Mouse (Mus musculus): Measurements from ENCODE around the gene Zmynd8. TPM values are rescaled to one million over a fixed set of nuclear protein-coding genes. Genes with fewer than 3 reads are reported as not detected.

Zmynd8 gene
- 85.5 and 86.6 TPM in 2 replicates for polyA plus RNA-seq (2012; rRNA removed)

- no peaks in the 10 kb centered on the region; the same call in 1 of the 2 replicates for H3K4me1 ChIP-seq (ENCODE audit: control insufficient read depth, insufficient read depth, low read length)
- WGBS, result 85% methylated on average over 23 of the region's 23 CpGs
- no peak within 1 kb of the TSS for H3K27ac ChIP-seq (ENCODE audit: insufficient read depth, low read length)
- no peaks in the 10 kb centered on the region for H3K27me3 ChIP-seq (ENCODE audit: control insufficient read depth, insufficient read depth, low read length)
- TF ChIP-seq CTCF (IDR thresholded peaks at IDR 0.05; ENCODE audit: borderline replicate concordance, insufficient read depth, low read depth, low read length) (no peak), POLR2A (IDR thresholded peaks at IDR 0.05; ENCODE audit: borderline replicate concordance, insufficient read depth, low read length) (no peak)
- no peak within 1 kb of the TSS for H3K4me3 ChIP-seq (replicated peaks; ENCODE audit: insufficient read depth, low read depth, low read length)
- DNase-seq, result no peak
Observed at GRCm38 (mm10) chr2:165898202-165899194, at the start of gene Zmynd8. Gene Zmynd8 (minus strand): TSS chr2:165899016.

- Histone ChIP-seq H3K4me1 (ENCODE audit: control insufficient read depth, insufficient read depth, low read length) (no peaks in the 10 kb centered on the region), H3K27ac (ENCODE audit: insufficient read depth, low read length) (no peak overlapping the region), H3K4me3 (replicated peaks; ENCODE audit: insufficient read depth, low read depth, low read length) (no peak overlapping the region), H3K27me3 (ENCODE audit: control insufficient read depth, insufficient read depth, low read length) (no peaks in the 10 kb centered on the region)
- TF ChIP-seq CTCF (IDR thresholded peaks at IDR 0.05; ENCODE audit: borderline replicate concordance, insufficient read depth, low read depth, low read length) (no peak), POLR2A (IDR thresholded peaks at IDR 0.05; ENCODE audit: borderline replicate concordance, insufficient read depth, low read length) (no peak)
- 15% methylated on average over 1 of the region's 1 CpGs for WGBS
- no peak for DNase-seq
Observed at GRCm38 (mm10) chr2:165948007-165948406, 49.2 kb upstream of the Zmynd8 start.

- H3K4me3 ChIP-seq (replicated peaks; ENCODE audit: insufficient read depth, low read depth, low read length), result no peak overlapping the region
- WGBS, result 97% methylated on average over 1 of the region's 1 CpGs
- DNase-seq, result no peak
- TF ChIP-seq POLR2A (IDR thresholded peaks at IDR 0.05; ENCODE audit: borderline replicate concordance, insufficient read depth, low read length) (no peak), CTCF (IDR thresholded peaks at IDR 0.05; ENCODE audit: borderline replicate concordance, insufficient read depth, low read depth, low read length) (no peak)
- no peak overlapping the region for H3K27ac ChIP-seq (ENCODE audit: insufficient read depth, low read length)
- no peaks in the 10 kb centered on the region for H3K4me1 ChIP-seq (ENCODE audit: control insufficient read depth, insufficient read depth, low read length)
- H3K27me3 ChIP-seq (ENCODE audit: control insufficient read depth, insufficient read depth, low read length), result no peaks in the 10 kb centered on the region
Observed at GRCm38 (mm10) chr2:165946046-165946564, 47.3 kb upstream of the Zmynd8 start.

GRCm38 (mm10) chr2:165944576-165945351 is 45.9 kb upstream of the Zmynd8 start:
- WGBS, result 59% methylated on average over 11 of the region's 11 CpGs
- no peak for TF ChIP-seq CTCF (IDR thresholded peaks at IDR 0.05; ENCODE audit: borderline replicate concordance, insufficient read depth, low read depth, low read length)
- TF ChIP-seq POLR2A (IDR thresholded peaks at IDR 0.05; ENCODE audit: borderline replicate concordance, insufficient read depth, low read length), result no peak
- Histone ChIP-seq H3K27ac (ENCODE audit: insufficient read depth, low read length) (no peak overlapping the region), H3K4me1 (ENCODE audit: control insufficient read depth, insufficient read depth, low read length) (no peaks in the 10 kb centered on the region), H3K27me3 (ENCODE audit: control insufficient read depth, insufficient read depth, low read length) (no peaks in the 10 kb centered on the region), H3K4me3 (replicated peaks; ENCODE audit: insufficient read depth, low read depth, low read length) (no peak overlapping the region)
- no peak for DNase-seq

GRCm38 (mm10) chr2:165943113-165943512 is 44.3 kb upstream of the Zmynd8 start:
- 93% methylated on average over 2 of the region's 2 CpGs for WGBS
- no peak for DNase-seq
- Histone ChIP-seq H3K27me3 (ENCODE audit: control insufficient read depth, insufficient read depth, low read length) (no peaks in the 10 kb centered on the region), H3K4me1 (ENCODE audit: control insufficient read depth, insufficient read depth, low read length) (no peaks in the 10 kb centered on the region), H3K27ac (ENCODE audit: insufficient read depth, low read length) (no peak overlapping the region), H3K4me3 (replicated peaks; ENCODE audit: insufficient read depth, low read depth, low read length) (no peak overlapping the region)
- TF ChIP-seq CTCF (IDR thresholded peaks at IDR 0.05; ENCODE audit: borderline replicate concordance, insufficient read depth, low read depth, low read length), result no peak
- no peak for TF ChIP-seq POLR2A (IDR thresholded peaks at IDR 0.05; ENCODE audit: borderline replicate concordance, insufficient read depth, low read length)

GRCm38 (mm10) chr2:165936106-165936505 is 37.3 kb upstream of the Zmynd8 start:
- no peak overlapping the region for H3K27ac ChIP-seq (ENCODE audit: insufficient read depth, low read length)
- WGBS, result 71% methylated on average over 12 of the region's 12 CpGs
- H3K4me3 ChIP-seq (replicated peaks; ENCODE audit: insufficient read depth, low read depth, low read length), result no peak overlapping the region
- H3K4me1 ChIP-seq (ENCODE audit: control insufficient read depth, insufficient read depth, low read length), result no peaks in the 10 kb centered on the region
- H3K27me3 ChIP-seq (ENCODE audit: control insufficient read depth, insufficient read depth, low read length), result no peaks in the 10 kb centered on the region
- TF ChIP-seq CTCF (IDR thresholded peaks at IDR 0.05; ENCODE audit: borderline replicate concordance, insufficient read depth, low read depth, low read length) (no peak), POLR2A (IDR thresholded peaks at IDR 0.05; ENCODE audit: borderline replicate concordance, insufficient read depth, low read length) (no peak)
- no peak for DNase-seq

GRCm38 (mm10) chr2:165927705-165928104 is 28.9 kb upstream of the Zmynd8 start:
- TF ChIP-seq POLR2A (IDR thresholded peaks at IDR 0.05; ENCODE audit: borderline replicate concordance, insufficient read depth, low read length), result no peak
- no peak for TF ChIP-seq CTCF (IDR thresholded peaks at IDR 0.05; ENCODE audit: borderline replicate concordance, insufficient read depth, low read depth, low read length)
- Histone ChIP-seq H3K4me1 (ENCODE audit: control insufficient read depth, insufficient read depth, low read length) (no peaks in the 10 kb centered on the region), H3K27me3 (ENCODE audit: control insufficient read depth, insufficient read depth, low read length) (no peaks in the 10 kb centered on the region), H3K27ac (ENCODE audit: insufficient read depth, low read length) (no peak overlapping the region), H3K4me3 (replicated peaks; ENCODE audit: insufficient read depth, low read depth, low read length) (no peak overlapping the region)
- 96% methylated on average over 16 of the region's 16 CpGs for WGBS
- DNase-seq, result no peak
